Mouse (Mus musculus): ENCODE results near the gene Zfp202.

DNA sequence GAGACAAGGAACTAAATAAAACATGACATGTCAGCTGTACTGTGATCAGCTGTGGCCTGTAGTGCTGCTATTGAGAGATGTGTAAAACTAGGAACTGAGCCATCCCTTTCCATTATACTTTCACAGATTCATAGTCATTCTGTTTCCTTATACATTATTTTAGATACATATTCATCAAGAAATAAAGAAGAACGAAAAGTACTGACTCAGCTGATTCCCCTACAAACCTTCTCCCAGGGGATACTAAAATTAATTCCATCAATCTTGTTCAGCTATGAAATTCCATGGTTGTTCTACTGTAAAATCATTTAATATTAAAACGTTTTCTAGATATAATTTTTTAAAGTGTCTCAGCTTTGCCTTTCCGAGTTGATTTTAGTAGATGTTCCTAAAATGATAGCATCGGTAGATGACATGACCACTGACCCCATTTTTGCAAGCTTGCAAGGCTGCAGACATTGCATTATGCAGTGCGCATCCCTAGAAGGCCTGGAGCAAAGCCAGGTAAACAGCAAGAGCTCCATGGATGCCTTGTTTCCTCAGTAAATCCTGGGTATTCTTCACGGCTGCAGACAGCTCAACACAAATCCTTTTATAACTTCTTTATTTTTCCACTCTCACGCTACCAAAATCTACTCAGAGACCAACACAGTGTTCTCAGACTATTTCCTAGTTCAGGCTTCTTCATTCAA lies 54.0 kb downstream of the Zfp202 start:
- TF ChIP-seq CTCF (IDR thresholded peaks at IDR 0.05; ENCODE audit: low read depth): no peak
- no peak for TF ChIP-seq EP300 (IDR thresholded peaks at IDR 0.05; ENCODE audit: low read depth)

All from heart, postnatal 0 days (tissue).